Mouse (Mus musculus) MEL (cell line): Measurements from ENCODE around the gene Gm5475. TPM values are rescaled to one million over a fixed set of nuclear protein-coding genes. Genes with fewer than 3 reads are reported as not detected.

Experiments used
- DNase-seq: peaks from one replicate; pipeline ENCODE4 v3.0.0; 2011; ENCODE audit warnings: low read depth, low spot score
- H3K27ac ChIP-seq: 2 replicates; pipeline ENCODE4 v1.5.1; 2012; ENCODE audit warnings: low read depth, mild to moderate bottlenecking, control low read depth, low read length, moderate library complexity; ENCODE audit not compliant: control insufficient read depth
- H3K27me3 ChIP-seq, 2 experiments: fragments of 150-350 bp in 1 of 2; sonication (generic) in 1 of 2; 2 replicates each; pipeline ENCODE4 v1.6.1; 2012; ENCODE audit warnings: low read length in 2 of 2, mild to moderate bottlenecking in 2 of 2, improper control_type of control experiment in 1 of 2, moderate library complexity in 1 of 2; ENCODE audit not compliant: insufficient read depth in 2 of 2, control insufficient read depth in 1 of 2
- H3K36me3 ChIP-seq, 2 experiments: 2 replicates each; pipeline ENCODE4 v1.6.1; 2012 to 2014; ENCODE audit warnings: low read length in 2 of 2, improper control_type of control experiment in 1 of 2, inconsistent platforms in 1 of 2, mild to moderate bottlenecking in 1 of 2; ENCODE audit not compliant: insufficient read depth in 2 of 2, control insufficient read depth in 1 of 2
- H3K4me1 ChIP-seq, 2 experiments: fragments of 150-350 bp in 1 of 2; sonication (generic) in 1 of 2; 2 replicates each; pipeline ENCODE4 v1.6.1; 2012; ENCODE audit warnings: low read length in 2 of 2, improper control_type of control experiment in 1 of 2, mild to moderate bottlenecking in 1 of 2; ENCODE audit not compliant: insufficient read depth in 2 of 2, control insufficient read depth in 1 of 2
- H3K4me3 ChIP-seq, 2 experiments: fragments of 150-350 bp in 1 of 2; sonication (generic) in 1 of 2; 2 replicates each; pipeline ENCODE4 v1.5.1; 2012; ENCODE audit warnings: low read depth in 2 of 2, low read length in 2 of 2, mild to moderate bottlenecking in 2 of 2, moderate library complexity in 2 of 2, control low read depth in 1 of 2, improper control_type of control experiment in 1 of 2; ENCODE audit not compliant: control insufficient read depth in 1 of 2, insufficient read depth in 1 of 2
- H3K79me2 ChIP-seq: 2 replicates; pipeline ENCODE4 v1.6.1; 2012; ENCODE audit warnings: mild to moderate bottlenecking, low read length, moderate library complexity; ENCODE audit not compliant: control insufficient read depth, poor library complexity, insufficient read depth
- H3K9ac ChIP-seq: 2 replicates; pipeline ENCODE4 v1.6.1; 2012; ENCODE audit warnings: low read depth, mild to moderate bottlenecking, control low read depth, low read length, moderate library complexity; ENCODE audit not compliant: control insufficient read depth, poor library complexity, severe bottlenecking
- H3K9me3 ChIP-seq: fragments of 150-350 bp; sonication (generic); replicated peaks from 2 replicates; pipeline ENCODE4 v1.6.1; 2012; ENCODE audit warnings: mild to moderate bottlenecking, low read length, improper control_type of control experiment, moderate library complexity; ENCODE audit not compliant: insufficient read depth
- BHLHE40 ChIP-seq: IDR thresholded peaks from 2 replicates; pipeline ENCODE4 v1.6.1; 2012; ENCODE audit warnings: low read depth, mild to moderate bottlenecking, inconsistent platforms, low read length, improper control_type of control experiment, borderline replicate concordance
- CTCF ChIP-seq, 3 experiments: IDR thresholded peaks in 2 of 3; conservative IDR thresholded peaks in 1 of 3; 2 replicates each; pipeline ENCODE4 v1.5.1; 2011 to 2012; ENCODE audit warnings: low read length in 3 of 3, low read depth in 2 of 3, mild to moderate bottlenecking in 2 of 3, improper control_type of control experiment in 1 of 3, inconsistent platforms in 1 of 3, mixed read lengths in 1 of 3, moderate library complexity in 1 of 3; ENCODE audit not compliant: control insufficient read depth in 1 of 3, insufficient read depth in 1 of 3, poor library complexity in 1 of 3, severe bottlenecking in 1 of 3
- E2F4 ChIP-seq: IDR thresholded peaks from 2 replicates; pipeline ENCODE4 v1.6.1; 2011; ENCODE audit warnings: low read depth, low read length, improper control_type of control experiment, borderline replicate concordance
- GABPA ChIP-seq: IDR thresholded peaks from 2 replicates; pipeline ENCODE4 v1.6.1; 2012; ENCODE audit warnings: low read depth, mild to moderate bottlenecking, inconsistent platforms, low read length, improper control_type of control experiment, moderate library complexity
- MAFK ChIP-seq: IDR thresholded peaks from 2 replicates; pipeline ENCODE4 v1.6.1; 2011; ENCODE audit warnings: low read depth, mild to moderate bottlenecking, low read length, improper control_type of control experiment, borderline replicate concordance
- MAX ChIP-seq: IDR thresholded peaks from 2 replicates; pipeline ENCODE4 v1.6.1; 2011; ENCODE audit warnings: low read length, improper control_type of control experiment
- MYB ChIP-seq: IDR thresholded peaks from 2 replicates; pipeline ENCODE4 v1.6.1; 2011; ENCODE audit warnings: mild to moderate bottlenecking, low read depth, low read length, improper control_type of control experiment
- NRF1 ChIP-seq: IDR thresholded peaks from 2 replicates; pipeline ENCODE4 v1.6.1; 2014; ENCODE audit warnings: low read depth, mild to moderate bottlenecking, inconsistent platforms, low read length, improper control_type of control experiment, moderate library complexity; ENCODE audit not compliant: poor library complexity, insufficient read depth, severe bottlenecking
- RAD21 ChIP-seq: IDR thresholded peaks from 2 replicates; pipeline ENCODE4 v1.6.1; 2011; ENCODE audit warnings: mild to moderate bottlenecking, low read depth, low read length, improper control_type of control experiment
- RCOR1 ChIP-seq: IDR thresholded peaks from 2 replicates; pipeline ENCODE4 v1.6.1; 2012; ENCODE audit warnings: low read depth, mild to moderate bottlenecking, inconsistent platforms, low read length, improper control_type of control experiment
- TAL1 ChIP-seq: IDR thresholded peaks from 2 replicates; pipeline ENCODE4 v1.6.1; 2012; ENCODE audit warnings: mild to moderate bottlenecking, inconsistent platforms, low read length, moderate library complexity, mixed read lengths
- UBTF ChIP-seq: IDR thresholded peaks from 2 replicates; pipeline ENCODE4 v1.6.1; 2012; ENCODE audit warnings: low read depth, mild to moderate bottlenecking, inconsistent platforms, low read length, improper control_type of control experiment, moderate library complexity, borderline replicate concordance; ENCODE audit not compliant: insufficient read depth
- USF1 ChIP-seq: IDR thresholded peaks from 2 replicates; pipeline ENCODE4 v1.6.1; 2014; ENCODE audit warnings: low read depth, mild to moderate bottlenecking, inconsistent platforms, low read length, improper control_type of control experiment, moderate library complexity
- USF2 ChIP-seq, 2 experiments: IDR thresholded peaks; 2 replicates each; pipeline ENCODE4 v1.6.1; 2011 to 2012; ENCODE audit warnings: improper control_type of control experiment in 2 of 2, low read length in 2 of 2, borderline replicate concordance in 1 of 2, inconsistent platforms in 1 of 2, low read depth in 1 of 2, mild to moderate bottlenecking in 1 of 2; ENCODE audit not compliant: insufficient read depth in 1 of 2
- ZC3H11A ChIP-seq: IDR thresholded peaks from 2 replicates; pipeline ENCODE4 v1.6.1; 2012; ENCODE audit warnings: low read depth, mild to moderate bottlenecking, inconsistent platforms, low read length, improper control_type of control experiment
- ZKSCAN1 ChIP-seq: IDR thresholded peaks from 2 replicates; pipeline ENCODE4 v1.6.1; 2012; ENCODE audit warnings: low read depth, mild to moderate bottlenecking, inconsistent platforms, low read length, improper control_type of control experiment, moderate library complexity
- polyA plus RNA-seq, 2 experiments: library from polyadenylated mRNA; stranded (reverse) in 1 of 2; unstranded in 1 of 2; fragments of >175 nt in 1 of 2; fragments of >200 nt in 1 of 2; gene quantifications; 2 replicates each; pipeline versions ENCODE4 v1.2.1 to v1.2.4; 2012; ENCODE audit warnings: low replicate concordance in 2 of 2, low read depth in 1 of 2; ENCODE audit not compliant: insufficient read length in 2 of 2, insufficient read depth in 1 of 2, missing spikeins in 1 of 2
- total RNA-seq: library from RNA; depleted of rRNA; stranded (reverse); fragments of 300-350 nt; gene quantifications from 2 replicates; pipeline ENCODE4 v1.2.3, GENCODE M21; 2012

Gm5475 gene
- total and polyA plus RNA-seq, 3 experiments, result 0.14 to 0.15 TPM; not detected in 1

DNA sequence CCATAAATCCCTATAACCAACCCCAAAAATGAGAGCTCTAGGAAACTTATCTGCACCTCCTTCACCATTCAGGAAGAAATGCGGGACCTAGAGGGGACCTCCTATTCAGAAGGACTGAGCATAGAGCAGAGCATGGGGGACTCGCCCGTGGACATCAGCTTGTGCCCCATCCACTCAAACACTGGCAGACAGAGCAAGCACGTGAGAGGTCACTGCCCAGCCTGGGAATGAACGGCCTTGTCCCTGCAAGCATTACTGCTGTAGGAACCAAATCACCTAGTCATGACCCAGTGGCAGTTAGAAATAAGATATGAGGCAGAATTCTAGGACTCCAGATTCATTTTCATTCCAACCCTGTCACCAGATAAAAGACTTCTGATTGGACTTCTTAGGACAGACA, 10.2 kb upstream of the Gm5475 start:
- Histone ChIP-seq H3K9me3 (no peaks in the 10 kb centered on the region), H3K27me3 (no peaks in the 10 kb centered on the region), H3K79me2 (peaks cover 53% of the 10 kb centered on the region), H3K4me1 (peaks cover 7 to 26% of the 10 kb centered on the region in 2 experiments), H3K4me3 (no peak overlapping the region), H3K36me3 (peaks cover 21 to 34% of the 10 kb centered on the region in 2 experiments), H3K27ac (no peak overlapping the region), H3K9ac (no peak overlapping the region)
- TF ChIP-seq ZKSCAN1 (no peak), RAD21 (no peak), CTCF (IDR thresholded peaks at IDR 0.05 in 2 of 3, conservative IDR thresholded peaks at IDR 0.05 in 1 of 3; ENCODE audit: control insufficient read depth in 1 of 3, insufficient read depth in 1 of 3, low read depth in 2 of 3, low read length in 3 of 3, poor library complexity in 1 of 3, severe bottlenecking in 1 of 3) (0 out of 6 replicates have a peak, but pooled peaks of 1 of the 3 experiments have one; percentile 1), NRF1 (no peak)
- no peak for DNase-seq

- Histone ChIP-seq H3K79me2 (peaks cover 67% of the 10 kb centered on the region), H3K36me3 (peaks cover 29 to 30% of the 10 kb centered on the region in 2 experiments), H3K4me1 (peaks cover 14 to 36% of the 10 kb centered on the region in 2 experiments), H3K4me3 (no peak overlapping the region), H3K27ac (no peak overlapping the region), H3K9me3 (no peaks in the 10 kb centered on the region), H3K9ac (no peak overlapping the region), H3K27me3 (no peaks in the 10 kb centered on the region)
- DNase-seq, result no peak
- no peak for TF ChIP-seq TAL1
- no peak for TF ChIP-seq GABPA
- TF ChIP-seq UBTF, result no peak
- TF ChIP-seq MAFK, result no peak
- no peak for TF ChIP-seq ZC3H11A
- TF ChIP-seq E2F4, result no peak
- TF ChIP-seq USF1, result no peak
- no peak for TF ChIP-seq RCOR1
- no peak for TF ChIP-seq USF2 (IDR thresholded peaks at IDR 0.05; ENCODE audit: borderline replicate concordance in 1 of 2, insufficient read depth in 1 of 2, low read depth in 1 of 2, low read length in 2 of 2)
- TF ChIP-seq MAX, result no peak
- TF ChIP-seq BHLHE40, result no peak
- TF ChIP-seq MYB, result no peak
Measured at GRCm38 (mm10) chr15:100413306-100413705, 8.6 kb upstream of the Gm5475 start.
